Mouse (Mus musculus) urinary bladder, adult 18-20 months (tissue): ENCODE data around the gene Flt1.

ENCODE experiments used
- DNase-seq, 2 experiments: peaks; one replicate each; pipeline ENCODE4 v3.0.0; 2022; ENCODE audit warnings: low spot score in 2 of 2, mixed read lengths in 2 of 2

The Flt1 gene

GRCm38 (mm10) chr5:147724945-147725830, 623 bp downstream of the Flt1 start:
- peak; percentile 25 to 47 for DNase-seq

GRCm38 (mm10) chr5:147724391-147724790, 1.4 kb downstream of the Flt1 start:
- DNase-seq = no peak

GRCm38 (mm10) chr5:147723811-147724210, 2.0 kb downstream of the Flt1 start:
- no peak for DNase-seq

GRCm38 (mm10) chr5:147721438-147721837, 4.4 kb downstream of the Flt1 start:
- DNase-seq = no peak

GRCm38 (mm10) chr5:147718335-147718734, 7.5 kb downstream of the Flt1 start:
- DNase-seq = no peak

- DNase-seq = no peak
Measured at GRCm38 (mm10) chr5:147716697-147717217, 9.1 kb downstream of the Flt1 start.

GRCm38 (mm10) chr5:147716276-147716675, 9.5 kb downstream of the Flt1 start:
- DNase-seq = no peak

GRCm38 (mm10) chr5:147715391-147715790, 10.4 kb downstream of the Flt1 start:
- DNase-seq = no peak

- no peak for DNase-seq
Measured at GRCm38 (mm10) chr5:147708500-147708899, 17.3 kb downstream of the Flt1 start.

GRCm38 (mm10) chr5:147707479-147707878, 18.3 kb downstream of the Flt1 start:
- no peak for DNase-seq

- DNase-seq = no peak
Measured at GRCm38 (mm10) chr5:147704890-147705289, 20.9 kb downstream of the Flt1 start.

GRCm38 (mm10) chr5:147702423-147702822, 23.4 kb downstream of the Flt1 start:
- DNase-seq = no peak

GRCm38 (mm10) chr5:147701024-147701423, 24.8 kb downstream of the Flt1 start:
- DNase-seq = no peak

GRCm38 (mm10) chr5:147698044-147698443, 27.8 kb downstream of the Flt1 start:
- DNase-seq = no peak

GRCm38 (mm10) chr5:147697165-147697564, 28.6 kb downstream of the Flt1 start:
- DNase-seq = no peak

- DNase-seq = no peak
Measured at GRCm38 (mm10) chr5:147692622-147693021, 33.2 kb downstream of the Flt1 start.

- no peak for DNase-seq
Measured at GRCm38 (mm10) chr5:147683707-147684323, 42.0 kb downstream of the Flt1 start.

GRCm38 (mm10) chr5:147681224-147681623, 44.6 kb downstream of the Flt1 start:
- no peak for DNase-seq

GRCm38 (mm10) chr5:147680711-147681110, 45.1 kb downstream of the Flt1 start:
- DNase-seq = no peak

- no peak for DNase-seq
Measured at GRCm38 (mm10) chr5:147679316-147679715, 46.5 kb downstream of the Flt1 start.

- no peak for DNase-seq
Measured at GRCm38 (mm10) chr5:147675791-147676190, 50.0 kb downstream of the Flt1 start.

- no peak for DNase-seq
Measured at GRCm38 (mm10) chr5:147671765-147672424, 53.9 kb downstream of the Flt1 start.
